ENCODE assay signal across 16 mouse cellular contexts in genomic region chr10:77135274-77135829, GRCm38 (mm10). TPM values are rescaled to one million over a fixed set of nuclear protein-coding genes. Genes with fewer than 3 reads are reported as not detected.
DNase-seq lines count a peak whose midpoint lies in the region; ATAC-seq and TF ChIP-seq lines count a peak whose summit lies in the region.
"Had no signal": no experiment of that assay in that cellular context is flagged by ENCODE, and none has a peak within 500 bp of the region (broad histone marks: within the 10 kb centered on the region; RNA-seq: fewer than 3 reads in every experiment).

No protein-coding gene starts in this region.

- DNase-seq in heart, adult 18-20 months, result no peak
- DNase-seq in testis, postnatal 10 days (ENCODE audit: low spot score), result peak; percentile 54
- no peak for DNase-seq in testis, postnatal 14 days (ENCODE audit: low spot score)
- DNase-seq in G1E (ENCODE audit: low spot score), result no peak
- no peak for DNase-seq in adrenal gland, postnatal 36 days
- DNase-seq: adrenal gland, adult 8-10 months; kidney, postnatal 25 days; right cerebral cortex, adult 18-20 months had no signal

- peak overlapping the region; percentile 34; the same call in 1 of the 2 replicates for H3K27ac ChIP-seq in heart, embryonic 15.5 days
- peak overlapping the region; percentile 88 for H3K27ac ChIP-seq in liver, embryonic 15.5 days (replicated peaks)
- H3K27ac ChIP-seq: forebrain, embryonic 15.5 days; limb, embryonic 15.5 days; neural tube, embryonic 12.5 days had no signal

- TF ChIP-seq CTCF in G1E (IDR thresholded peaks at IDR 0.05; ENCODE audit: low read depth, low read length), result no peak

- no peak overlapping the region for H3K9ac ChIP-seq in heart, embryonic 15.5 days
- H3K9ac ChIP-seq in liver, embryonic 15.5 days, result no peak overlapping the region
- H3K9ac ChIP-seq: forebrain, embryonic 15.5 days; limb, embryonic 15.5 days; midbrain, embryonic 12.5 days; neural tube, embryonic 12.5 days had no signal

- no peak for ATAC-seq in heart, embryonic 15.5 days (replicated peaks; ENCODE audit: insufficient number of reproducible peaks, insufficient read depth, low FRiP score, low read depth)
- no peak for ATAC-seq in G1E (ENCODE audit: extremely low read depth, insufficient number of reproducible peaks, low FRiP score, poor library complexity, severe bottlenecking)
- ATAC-seq in liver, embryonic 15.5 days (ENCODE audit: insufficient read depth), result no peak
- no peak for ATAC-seq in frontal cortex, adult (ENCODE audit: low TSS enrichment)
- ATAC-seq: forebrain, embryonic 15.5 days; hindbrain, embryonic 16.5 days had no signal

- 85% methylated on average over 5 of the region's 5 CpGs for WGBS in heart, embryonic 15.5 days
- 84% methylated on average over 5 of the region's 5 CpGs for WGBS in liver, embryonic 15.5 days (ENCODE audit: insufficient replicate concordance)

- no peak overlapping the region for H3K4me3 ChIP-seq in heart, embryonic 15.5 days
- H3K4me3 ChIP-seq in G1E (ENCODE audit: low read depth, low read length), result peak overlapping the region; percentile 25; the same call in 1 of the 2 replicates
- H3K4me3 ChIP-seq in liver, embryonic 15.5 days (replicated peaks), result no peak overlapping the region
- H3K4me3 ChIP-seq: forebrain, embryonic 15.5 days; limb, embryonic 15.5 days; midbrain, embryonic 12.5 days; neural tube, embryonic 12.5 days had no signal

- no peaks in the 10 kb centered on the region for H3K27me3 ChIP-seq in heart, embryonic 15.5 days
- no peaks in the 10 kb centered on the region; the same call in 1 of the 2 replicates for H3K27me3 ChIP-seq in G1E (ENCODE audit: insufficient read depth, low read length)
- no peaks in the 10 kb centered on the region for H3K27me3 ChIP-seq in liver, embryonic 15.5 days
- H3K27me3 ChIP-seq: forebrain, embryonic 15.5 days; limb, embryonic 15.5 days; midbrain, embryonic 12.5 days; neural tube, embryonic 12.5 days had no signal

- H3K4me1 ChIP-seq in heart, embryonic 15.5 days (replicated peaks), result peaks cover 39% of the 10 kb centered on the region
- peaks cover 82% of the 10 kb centered on the region for H3K4me1 ChIP-seq in G1E (ENCODE audit: insufficient read depth, low read depth, low read length)
- H3K4me1 ChIP-seq in liver, embryonic 15.5 days (replicated peaks), result peaks cover 78% of the 10 kb centered on the region

- H3K36me3 ChIP-seq in heart, embryonic 15.5 days, result no peaks in the 10 kb centered on the region
- H3K36me3 ChIP-seq in G1E (replicated peaks), result peaks cover 27% of the 10 kb centered on the region
- H3K36me3 ChIP-seq in liver, embryonic 15.5 days (replicated peaks), result no peaks in the 10 kb centered on the region
- H3K36me3 ChIP-seq: forebrain, embryonic 15.5 days; limb, embryonic 15.5 days; midbrain, embryonic 12.5 days had no signal

- no peak overlapping the region for H3K4me2 ChIP-seq in heart, embryonic 15.5 days
- H3K4me2 ChIP-seq in liver, embryonic 15.5 days, result no peak overlapping the region
- H3K4me2 ChIP-seq: forebrain, embryonic 15.5 days; limb, embryonic 15.5 days; midbrain, embryonic 12.5 days; neural tube, embryonic 12.5 days had no signal

- H3K9me3 ChIP-seq in heart, embryonic 15.5 days (replicated peaks), result no peaks in the 10 kb centered on the region
- H3K9me3 ChIP-seq in G1E (replicated peaks), result no peaks in the 10 kb centered on the region
- H3K9me3 ChIP-seq in liver, embryonic 15.5 days (replicated peaks), result no peaks in the 10 kb centered on the region
- H3K9me3 ChIP-seq: forebrain, embryonic 15.5 days; limb, embryonic 15.5 days; midbrain, embryonic 12.5 days; neural tube, embryonic 12.5 days had no signal

RNA-seq across cellular contexts. Expression of gene Col18a1, which starts 31.0 kb away (rescaled TPM):
- 108 and 136 TPM in 2 replicates for polyA plus RNA-seq in heart, embryonic 15.5 days (2015; fragmentation: Nextera tagmentation; extraction: Ambion mirVana)
- 1 to 10 TPM; 7.9 to 8.5 TPM for total RNA-seq in heart, adult 18-20 months (2021)
- total RNA-seq in G1E (2014; fragmentation: Nextera tagmentation) (19.3 and 33.0 TPM in 2 replicates), G1E (2017) (45.1 and 46.8 TPM in 2 replicates)
- 145 and 178 TPM in 2 replicates for polyA plus RNA-seq in G1E (2012)
- polyA plus RNA-seq in liver, embryonic 15.5 days (2015; fragmentation: Nextera tagmentation; extraction: Ambion mirVana), result 66.0 and 88.2 TPM in 2 replicates
- total RNA-seq in adrenal gland, postnatal 36 days (2021), result 10 to 100 TPM; 22.9 to 44.0 TPM
